Mouse (Mus musculus) ES-E14 (cell line): ENCODE measurements at regions not wholly inside any gene's neighbourhood (a gene's known extent, or its start where the extent isn't known, plus 50 kb on each side); places are given as distances from the start of the nearest gene placed in this dataset.

ENCODE experiments used
- DNase-seq: peaks from one replicate; pipeline ENCODE4 v3.0.0-alpha.2; 2013; ENCODE audit warnings: low read depth, low spot score
- H3K27ac ChIP-seq: 2 replicates; pipeline ENCODE4 v1.5.1; 2012; ENCODE audit warnings: low read depth, mild to moderate bottlenecking, low read length, moderate library complexity, mixed read lengths; ENCODE audit not compliant: poor library complexity, insufficient read depth, severe bottlenecking
- H3K36me3 ChIP-seq: 2 replicates; pipeline ENCODE4 v1.6.1; 2012; ENCODE audit warnings: mild to moderate bottlenecking, low read length, moderate library complexity, mixed read lengths; ENCODE audit not compliant: control insufficient read depth, poor library complexity, insufficient read depth, severe bottlenecking
- H3K4me1 ChIP-seq, 2 experiments: fragments of 150-350 bp in 1 of 2; sonication (generic) in 1 of 2; 2 replicates each; pipeline ENCODE4 v1.6.1; 2012; ENCODE audit warnings: low read length in 2 of 2, mild to moderate bottlenecking in 1 of 2, mixed read lengths in 1 of 2; ENCODE audit not compliant: control insufficient read depth in 2 of 2, insufficient read depth in 2 of 2, poor library complexity in 1 of 2
- H3K4me3 ChIP-seq, 2 experiments: fragments of 150-350 bp in 1 of 2; sonication (generic) in 1 of 2; 2 replicates each; pipeline ENCODE4 v1.5.1; 2012; ENCODE audit warnings: low read length in 2 of 2, low read depth in 1 of 2, mild to moderate bottlenecking in 1 of 2, mixed read lengths in 1 of 2; ENCODE audit not compliant: insufficient read depth in 1 of 2, poor library complexity in 1 of 2, severe bottlenecking in 1 of 2
- H3K9ac ChIP-seq: 2 replicates; pipeline ENCODE4 v1.6.1; 2012; ENCODE audit warnings: low read depth, mild to moderate bottlenecking, low read length, mixed read lengths; ENCODE audit not compliant: poor library complexity, insufficient read depth, severe bottlenecking
- H3K9me3 ChIP-seq: fragments of 150-350 bp; sonication (generic); 2 replicates; pipeline ENCODE4 v1.6.1; 2012; ENCODE audit warnings: low read depth, mild to moderate bottlenecking, low read length; ENCODE audit not compliant: control insufficient read depth, insufficient read depth
- CHD2 ChIP-seq: IDR thresholded peaks from 2 replicates; pipeline ENCODE4 v1.6.1; 2014; ENCODE audit warnings: mild to moderate bottlenecking, low read depth, low read length, inconsistent platforms
- HCFC1 ChIP-seq: IDR thresholded peaks from 2 replicates; pipeline ENCODE4 v1.6.1; 2012; ENCODE audit warnings: low read length, inconsistent platforms, borderline replicate concordance; ENCODE audit not compliant: insufficient read depth
- MAFK ChIP-seq: IDR thresholded peaks from 2 replicates; pipeline ENCODE4 v1.6.1; 2014; ENCODE audit warnings: mild to moderate bottlenecking, low read depth, low read length, inconsistent platforms; ENCODE audit not compliant: insufficient read depth
- ZC3H11A ChIP-seq: IDR thresholded peaks from 2 replicates; pipeline ENCODE4 v1.6.1; 2012; ENCODE audit warnings: low read depth, mild to moderate bottlenecking, inconsistent platforms, low read length, borderline replicate concordance
- ZNF384 ChIP-seq: IDR thresholded peaks from 2 replicates; pipeline ENCODE4 v1.6.1; 2012; ENCODE audit warnings: low read depth, low read length, inconsistent platforms
- in situ Hi-C, 2 experiments: fragments of 600-800 bp; cut with MboI; formaldehyde crosslinking; loops; one replicate each; pipeline ENCODE4 v1.15.1; 2025; ENCODE audit warnings: low sequenced_read_pairs in 2 of 2, inconsistent platforms in 1 of 2; ENCODE audit not compliant: unreplicated experiment in 2 of 2

DNA sequence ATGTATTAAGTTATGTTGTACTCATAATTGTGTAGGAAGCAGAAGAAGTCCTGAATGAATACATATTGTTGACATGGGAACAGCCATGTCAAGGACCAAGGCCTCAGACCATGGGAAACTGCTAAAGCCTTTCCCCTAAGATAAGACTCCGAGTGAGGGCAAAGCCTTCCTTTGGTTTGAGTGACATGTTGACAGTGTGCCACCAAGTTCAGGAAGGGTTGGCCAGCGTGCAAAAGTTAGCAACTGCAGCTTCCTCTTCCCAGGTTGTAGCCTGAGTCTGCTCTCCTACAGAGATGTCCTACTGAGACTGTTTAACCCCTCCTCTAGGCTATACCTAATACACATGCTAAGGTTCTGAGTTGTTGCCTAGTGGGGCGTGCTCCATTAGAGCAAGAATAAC lies 334.5 kb downstream of the Wdr20rt start:
- TF ChIP-seq CHD2 (no peak), ZC3H11A (no peak), HCFC1 (no peak), ZNF384 (no peak), MAFK (no peak)
- H3K9ac ChIP-seq = no peak overlapping the region
- no peaks in the 10 kb centered on the region for H3K9me3 ChIP-seq
- H3K4me3 ChIP-seq = no peak overlapping the region
- H3K36me3 ChIP-seq = no peaks in the 10 kb centered on the region
- no peak for DNase-seq
- H3K4me1 ChIP-seq = no peaks in the 10 kb centered on the region
- in situ Hi-C loops = no loop called here
- no peak overlapping the region for H3K27ac ChIP-seq

GRCm38 (mm10) chr12:65571633-65572032 lies 346.3 kb downstream of the Wdr20rt start:
- TF ChIP-seq ZC3H11A = no peak
- TF ChIP-seq HCFC1 = no peak
- no peak for TF ChIP-seq ZNF384
- no peak for TF ChIP-seq MAFK
- no peak for TF ChIP-seq CHD2
- H3K9ac ChIP-seq = no peak overlapping the region
- in situ Hi-C loops = no loop called here
- no peak overlapping the region for H3K27ac ChIP-seq
- no peaks in the 10 kb centered on the region for H3K36me3 ChIP-seq
- H3K4me1 ChIP-seq = peaks cover 0 to 2% of the 10 kb centered on the region in 2 experiments; a peak in 2 of 4 replicates
- DNase-seq = no peak
- H3K9me3 ChIP-seq = no peaks in the 10 kb centered on the region
- H3K4me3 ChIP-seq = no peak overlapping the region

- DNase-seq = peak; percentile 68
- H3K9me3 ChIP-seq = no peaks in the 10 kb centered on the region
- in situ Hi-C loops = no loop called here
- no peak overlapping the region for H3K4me3 ChIP-seq
- H3K9ac ChIP-seq = no peak overlapping the region
- no peak for TF ChIP-seq ZNF384
- TF ChIP-seq MAFK = peak; percentile 43; the same call in 1 of the 2 replicates
- peak; percentile 61 for TF ChIP-seq CHD2
- no peak for TF ChIP-seq ZC3H11A
- no peak for TF ChIP-seq HCFC1
- peak overlapping the region; percentile 56; the same call in 1 of the 2 replicates for H3K27ac ChIP-seq
- H3K4me1 ChIP-seq = peaks cover 0 to 8% of the 10 kb centered on the region in 2 experiments; a peak in 3 of 4 replicates
- H3K36me3 ChIP-seq = no peaks in the 10 kb centered on the region
Measured at GRCm38 (mm10) chr12:65593559-65593958, 368.2 kb downstream of the Wdr20rt start.

GRCm38 (mm10) chr12:65594075-65594474 lies 368.8 kb downstream of the Wdr20rt start:
- in situ Hi-C loops = no loop called here
- Histone ChIP-seq H3K4me1 (peaks cover 0 to 8% of the 10 kb centered on the region in 2 experiments; a peak in 3 of 4 replicates), H3K4me3 (no peak overlapping the region), H3K36me3 (no peaks in the 10 kb centered on the region), H3K27ac (peak overlapping the region; percentile 56; the same call in 1 of the 2 replicates), H3K9ac (no peak overlapping the region), H3K9me3 (no peaks in the 10 kb centered on the region)
- peak; percentile 38 for DNase-seq
- TF ChIP-seq ZNF384 (no peak), MAFK (no peak), HCFC1 (no peak), ZC3H11A (no peak), CHD2 (no peak)

DNA sequence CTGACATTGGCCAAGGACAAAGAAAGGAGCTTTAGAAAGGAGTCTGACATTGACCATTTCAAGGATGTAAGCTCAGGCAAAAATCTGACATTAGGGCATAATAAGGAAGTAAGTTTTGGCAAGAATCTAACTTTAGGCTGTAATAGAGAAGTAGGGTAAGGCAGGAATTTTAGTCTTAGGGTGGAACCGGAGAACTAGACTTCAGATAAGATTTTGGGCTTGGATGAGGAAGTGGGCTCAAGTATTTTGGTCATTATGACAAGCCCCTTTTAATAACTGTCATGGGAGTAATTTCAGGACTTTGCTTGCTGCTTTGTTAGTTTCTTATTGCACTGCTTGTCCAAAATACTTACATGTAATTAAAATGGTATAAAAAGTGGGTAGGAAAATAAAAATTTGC lies 418.9 kb downstream of the Wdr20rt start:
- H3K9ac ChIP-seq = no peak overlapping the region
- in situ Hi-C loops = no loop called here
- no peak for DNase-seq
- H3K36me3 ChIP-seq = no peaks in the 10 kb centered on the region
- H3K9me3 ChIP-seq = no peaks in the 10 kb centered on the region
- no peaks in the 10 kb centered on the region for H3K4me1 ChIP-seq
- H3K4me3 ChIP-seq = no peak overlapping the region
- no peak for TF ChIP-seq ZC3H11A
- TF ChIP-seq ZNF384 = no peak
- no peak for TF ChIP-seq HCFC1
- TF ChIP-seq MAFK = no peak
- no peak for TF ChIP-seq CHD2
- H3K27ac ChIP-seq = no peak overlapping the region
